Mouse (Mus musculus): Measurements from ENCODE around the gene Tmem150a.

Tmem150a gene

DNA sequence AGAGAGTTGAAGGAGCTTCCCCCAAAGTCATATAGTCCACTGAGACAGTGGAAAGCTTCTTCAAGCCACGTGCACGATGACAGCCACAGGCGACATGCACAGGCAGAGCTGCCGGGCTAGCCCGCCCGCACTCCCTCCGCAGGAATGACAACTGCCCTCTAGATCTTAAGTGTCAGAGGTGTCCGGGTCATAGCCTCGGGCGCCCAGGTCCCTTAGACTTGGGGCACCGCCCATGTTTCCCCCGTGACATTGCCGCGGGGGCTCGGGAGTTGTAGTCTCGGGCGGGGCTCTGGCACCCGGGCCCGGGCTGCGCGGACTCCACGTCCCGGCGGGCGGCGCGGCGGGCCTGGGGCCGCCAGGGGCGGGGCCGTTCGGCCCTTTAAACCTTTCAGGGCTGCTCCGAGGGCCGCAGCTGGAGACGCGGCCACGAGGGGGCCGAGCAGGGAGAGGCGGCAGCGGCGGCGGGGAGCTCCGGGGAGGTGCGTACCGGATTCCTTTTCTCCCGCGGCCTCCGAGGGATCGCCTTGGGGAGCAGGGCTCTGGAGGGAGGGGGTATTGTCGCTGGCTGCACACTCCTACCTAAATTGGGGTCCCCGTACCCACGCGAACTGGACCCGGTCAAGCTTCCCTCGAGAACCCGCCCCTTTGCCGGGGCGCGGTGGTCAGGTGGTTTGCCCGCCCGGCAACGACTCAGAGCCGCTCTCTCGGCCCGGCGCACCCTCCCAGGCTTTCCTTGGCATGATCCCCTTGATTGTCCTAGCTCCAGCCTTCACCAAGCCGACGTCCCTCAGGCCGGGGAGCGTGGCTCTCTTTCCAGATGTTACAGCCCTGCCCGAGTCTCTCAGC lies at the start of gene Tmem150a:
Gene Tmem150a (plus strand): TSS at position 382 of the 846 bp plus-strand sequence.
- peak; percentile 78 for DNase-seq

DNA sequence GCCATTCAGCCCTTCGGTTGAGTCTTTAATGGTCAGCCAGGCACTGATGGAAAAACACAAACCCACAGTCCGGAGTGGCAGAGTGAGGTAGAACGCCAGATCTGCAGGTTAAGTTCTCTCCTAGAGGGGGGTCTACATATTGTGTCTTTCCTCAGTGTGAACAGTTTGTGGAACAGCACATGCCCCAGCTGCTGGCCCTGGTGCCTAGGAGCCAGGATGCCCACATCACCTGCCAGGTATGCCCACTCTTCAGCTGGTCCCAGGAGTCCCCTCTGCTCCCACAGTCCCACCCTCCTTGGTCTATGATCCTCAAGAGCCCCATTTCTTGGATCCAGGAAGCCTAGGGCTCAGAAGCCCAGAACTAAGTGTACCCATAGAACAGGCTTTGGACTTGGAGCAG lies 43.0 kb upstream of the Tmem150a start:
- DNase-seq = no peak

DNA sequence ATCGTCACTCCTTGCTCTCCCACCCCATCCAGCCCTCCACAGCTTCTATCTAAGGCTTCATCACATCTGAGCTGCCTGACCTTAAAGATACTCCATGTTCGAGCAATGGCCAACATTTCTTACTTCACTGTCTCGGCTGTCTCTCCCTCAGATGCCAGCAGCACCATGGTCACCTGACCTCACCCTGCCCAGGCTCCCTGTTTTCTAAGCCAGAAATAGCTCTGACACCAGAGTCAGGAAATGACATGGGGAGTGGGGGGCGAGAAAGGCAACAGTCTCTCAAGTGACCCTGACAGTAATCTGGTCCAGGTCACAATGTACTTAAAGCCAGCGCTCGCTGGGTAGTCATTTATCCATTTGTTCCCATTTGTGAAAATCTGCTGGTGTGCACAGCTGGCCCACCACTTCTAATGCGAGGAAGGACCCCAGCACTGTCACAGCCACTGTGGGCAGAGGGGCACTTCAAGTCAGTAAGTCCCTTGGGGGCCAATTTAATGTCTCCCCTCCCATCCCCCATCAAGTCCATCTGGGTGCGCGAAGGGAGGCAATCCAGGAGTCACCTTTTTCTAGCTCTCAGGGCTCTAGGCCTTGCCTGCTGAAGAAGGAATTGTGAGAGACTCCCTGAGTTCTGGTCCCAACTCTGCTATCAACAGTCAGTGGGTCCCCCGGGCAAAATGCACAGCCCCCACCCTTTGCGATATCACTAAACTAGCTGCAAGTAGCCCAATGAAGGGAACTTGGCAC lies 42.0 kb upstream of the Tmem150a start:
- DNase-seq = no peak

DNA sequence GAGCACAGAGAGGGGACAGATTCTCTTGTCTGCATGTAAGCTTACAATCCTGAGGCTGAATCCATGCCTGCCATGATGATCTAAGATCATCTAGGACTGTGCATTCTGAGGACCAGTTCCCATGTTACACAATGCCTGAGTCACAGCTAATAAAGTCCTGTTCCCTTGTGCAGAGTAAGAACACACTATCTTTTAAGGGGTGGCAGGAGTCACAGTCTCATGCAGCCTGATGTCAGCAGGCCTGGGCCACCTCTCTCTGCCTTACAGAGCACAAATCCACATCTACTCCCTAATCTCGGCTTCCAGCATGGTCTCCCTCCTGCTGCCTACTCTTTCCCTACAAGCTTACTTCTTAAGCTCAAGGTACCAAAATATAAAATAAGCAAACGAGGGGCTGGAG lies 39.9 kb upstream of the Tmem150a start:
- DNase-seq = no peak

DNA sequence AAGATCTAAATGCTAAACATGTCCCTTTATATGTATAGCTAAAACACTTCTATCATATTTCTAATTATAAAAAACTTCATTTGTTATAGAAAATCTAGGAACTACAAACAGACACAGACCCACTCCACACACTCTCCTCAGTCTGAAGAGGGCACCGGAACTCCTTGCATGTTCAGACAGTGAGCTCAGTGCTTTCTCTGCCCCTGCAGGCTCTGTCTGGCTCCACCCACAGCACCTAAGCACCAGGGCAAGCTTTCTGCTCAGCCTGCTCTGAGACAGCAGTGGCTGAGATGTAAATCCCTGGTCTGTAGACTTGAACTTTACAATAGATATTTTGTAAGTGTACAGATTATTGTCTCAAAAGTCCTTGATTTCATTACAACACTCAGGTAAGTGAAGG lies 39.2 kb upstream of the Tmem150a start:
- no peak for DNase-seq

DNA sequence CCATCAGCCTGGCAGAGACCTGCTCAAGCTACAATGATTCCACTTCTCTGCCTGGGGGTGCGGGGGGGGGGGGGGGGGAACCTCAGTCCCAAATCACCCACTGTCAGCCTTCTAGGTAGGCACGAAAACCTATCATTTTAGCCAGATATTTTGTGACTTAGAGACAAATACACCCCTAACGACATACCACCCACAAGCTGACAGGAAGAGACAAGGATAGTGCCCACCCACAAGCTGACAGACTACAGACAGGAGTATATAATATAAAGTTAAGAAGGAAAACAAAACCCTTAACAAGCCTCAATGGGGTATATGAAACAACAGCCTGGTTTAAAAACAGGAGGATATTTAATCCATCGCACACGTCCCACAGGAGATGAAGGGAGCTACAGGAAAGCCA lies 36.8 kb upstream of the Tmem150a start:
- no peak for DNase-seq

DNA sequence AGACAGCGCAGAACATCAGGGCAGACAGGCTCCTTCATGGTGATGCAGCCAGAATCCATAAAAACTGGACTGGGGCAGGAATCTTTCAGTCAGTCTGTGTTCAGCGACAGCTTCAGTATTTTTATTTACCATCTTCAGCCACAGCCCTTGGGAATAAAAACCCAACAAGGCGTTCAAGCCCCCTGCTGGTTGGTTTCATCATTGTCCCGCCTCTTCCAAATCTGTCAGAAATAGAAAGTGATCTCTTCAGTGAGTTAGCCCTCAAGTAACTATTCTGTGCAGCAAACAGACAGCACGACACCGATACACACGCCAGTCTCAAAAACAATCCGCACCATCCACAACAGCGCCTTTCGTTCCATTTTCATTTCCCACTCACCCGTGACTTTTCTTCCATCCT lies 36.2 kb upstream of the Tmem150a start:
- DNase-seq = no peak

DNA sequence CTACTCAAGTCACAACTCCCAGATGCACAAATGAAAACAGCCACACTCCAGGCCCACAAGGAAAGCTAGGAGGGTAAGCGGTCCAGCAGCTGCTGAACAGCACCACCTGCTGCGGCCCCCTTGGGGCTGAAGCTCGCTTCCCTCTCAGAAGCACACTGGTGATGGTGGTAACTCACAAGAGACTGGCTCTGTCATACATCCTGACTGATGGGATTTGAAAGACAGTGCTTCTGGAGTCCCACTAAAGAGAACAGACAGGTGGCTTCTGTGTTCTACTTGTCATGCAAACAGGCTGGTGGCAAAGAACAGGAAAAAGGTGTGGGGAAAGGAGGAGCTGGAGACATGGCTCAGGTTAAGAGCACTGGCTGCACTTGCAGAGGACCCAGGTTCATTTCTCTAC lies 32.3 kb upstream of the Tmem150a start:
- no peak for DNase-seq

DNA sequence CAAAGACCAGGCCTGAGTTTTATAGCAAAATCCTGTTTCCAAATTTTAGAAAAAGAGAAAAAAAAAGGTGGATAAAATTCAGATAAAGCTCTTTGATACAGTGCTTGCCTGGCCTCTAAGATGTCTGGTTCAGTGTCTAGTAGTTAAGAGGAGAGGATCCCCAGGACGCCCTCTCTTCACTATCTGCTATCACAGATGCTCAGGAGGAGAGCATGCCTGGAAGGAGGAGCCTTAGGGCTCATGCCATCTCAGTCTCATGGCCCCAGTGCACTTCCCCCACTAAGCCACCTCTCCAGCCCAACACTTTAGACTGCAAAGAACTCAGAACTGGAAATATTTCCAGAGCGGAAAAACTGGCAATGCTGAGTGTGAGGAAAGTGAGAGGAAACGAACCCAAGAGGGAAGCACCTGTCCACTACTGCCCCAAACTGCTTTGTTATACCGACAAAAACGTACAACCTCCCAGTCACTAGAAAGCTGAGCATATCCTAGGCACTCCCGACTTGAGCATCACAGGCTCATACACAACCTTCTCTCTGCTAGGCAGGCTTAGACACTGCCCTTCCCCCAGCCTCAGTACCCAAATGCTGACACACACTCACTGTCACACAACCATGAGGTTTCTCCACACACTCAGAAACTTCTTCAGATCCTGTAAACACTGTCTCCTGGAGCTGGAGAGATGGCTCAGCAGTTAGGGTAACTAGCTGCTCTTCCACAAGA lies 31.3 kb upstream of the Tmem150a start:
- no peak for DNase-seq

DNA sequence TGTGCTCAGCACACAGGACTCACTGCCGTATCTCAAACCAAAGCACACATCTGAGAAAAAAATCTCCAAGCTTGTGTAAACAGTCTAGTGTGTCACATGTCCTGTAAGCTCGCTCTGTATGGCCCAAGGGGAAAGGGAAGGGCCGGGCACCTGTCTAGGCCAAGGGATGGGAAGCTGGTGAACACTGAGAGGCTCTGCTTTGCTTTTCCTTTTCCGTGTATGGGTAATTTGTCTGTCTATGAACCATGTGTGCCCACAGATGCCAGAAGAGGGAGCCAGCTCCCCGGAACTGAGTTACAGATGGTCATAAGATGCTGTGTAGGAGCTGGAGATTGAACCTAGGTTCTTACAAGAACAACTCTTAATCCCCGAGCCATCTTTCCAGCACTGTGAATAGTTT lies 29.0 kb upstream of the Tmem150a start:
- no peak for DNase-seq

DNA sequence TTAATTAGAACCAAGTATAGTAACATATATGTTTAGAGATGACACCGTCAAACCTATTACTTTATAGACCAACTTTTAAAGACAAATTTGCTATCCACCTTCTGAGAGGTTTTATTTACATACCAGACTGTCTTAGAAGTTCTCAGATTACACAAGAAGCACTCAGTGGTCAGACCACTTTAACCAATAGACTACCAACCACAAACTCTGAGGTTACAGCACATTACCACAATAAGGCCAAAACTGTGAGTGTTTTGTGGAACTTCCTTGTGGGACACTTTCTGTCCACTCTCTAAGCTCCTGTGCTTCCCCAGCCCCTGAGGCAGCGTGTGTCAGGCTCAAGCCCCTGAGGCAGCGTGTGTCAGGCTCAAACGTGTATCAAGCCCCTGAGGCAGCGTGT lies 26.2 kb upstream of the Tmem150a start:
- DNase-seq = no peak

DNA sequence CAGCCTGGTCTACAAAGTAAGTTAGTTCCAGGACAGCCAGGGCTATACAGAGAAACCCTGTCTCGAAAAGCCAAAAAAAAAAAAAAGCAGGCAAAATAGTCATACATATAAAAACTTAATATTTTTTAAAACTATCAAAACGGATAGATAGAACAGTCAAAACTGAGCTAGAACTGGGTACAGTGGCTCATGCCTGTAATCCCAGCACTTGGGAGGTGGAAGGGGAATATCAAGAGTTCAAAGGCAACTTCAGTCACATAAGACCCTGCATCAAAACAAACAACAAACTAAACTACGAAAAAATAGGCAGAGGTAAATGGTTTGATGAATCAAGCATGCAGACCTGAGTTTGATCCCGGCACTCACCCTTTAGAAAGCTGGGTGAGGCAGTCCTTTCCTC lies 25.1 kb upstream of the Tmem150a start:
- no peak for DNase-seq

DNA sequence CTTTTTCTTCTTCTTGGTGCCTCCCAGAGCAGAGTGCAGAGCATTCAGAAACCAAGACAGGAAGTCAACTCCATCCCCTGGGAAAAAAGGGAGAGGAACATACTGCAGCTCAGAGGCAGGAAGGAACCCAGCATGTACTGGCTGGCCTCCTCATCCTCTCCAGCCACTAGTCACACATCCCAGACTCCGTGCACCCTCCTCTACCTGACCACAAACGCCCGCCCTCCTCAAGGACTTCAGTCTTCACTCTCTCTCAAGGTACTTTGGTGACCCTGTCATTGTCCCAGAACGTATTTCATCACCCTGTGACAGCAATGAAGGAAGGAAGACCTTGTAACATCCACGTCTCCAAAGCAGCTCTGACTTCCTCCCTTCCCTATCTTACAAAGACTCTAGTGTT lies 22.1 kb upstream of the Tmem150a start:
- no peak for DNase-seq

DNA sequence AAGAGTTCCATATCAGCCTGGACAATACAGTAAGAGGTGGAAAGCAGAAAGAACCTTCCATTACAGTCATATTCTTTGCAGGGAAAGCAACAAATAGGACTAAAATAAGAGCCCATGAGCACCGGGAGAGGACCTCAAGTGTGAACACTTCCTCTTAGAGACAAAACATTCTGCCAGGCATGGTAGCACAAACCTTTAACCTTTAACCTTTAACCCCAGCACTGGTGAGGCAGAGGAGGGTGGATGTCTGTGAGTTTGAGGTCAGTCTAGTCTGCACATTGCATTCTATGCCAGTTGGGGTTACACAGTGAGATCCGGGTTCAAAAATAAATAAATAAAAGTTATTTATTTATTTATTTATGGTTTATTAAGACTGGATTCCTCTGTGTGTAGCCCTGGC lies 14.8 kb upstream of the Tmem150a start:
- no peak for DNase-seq

DNA sequence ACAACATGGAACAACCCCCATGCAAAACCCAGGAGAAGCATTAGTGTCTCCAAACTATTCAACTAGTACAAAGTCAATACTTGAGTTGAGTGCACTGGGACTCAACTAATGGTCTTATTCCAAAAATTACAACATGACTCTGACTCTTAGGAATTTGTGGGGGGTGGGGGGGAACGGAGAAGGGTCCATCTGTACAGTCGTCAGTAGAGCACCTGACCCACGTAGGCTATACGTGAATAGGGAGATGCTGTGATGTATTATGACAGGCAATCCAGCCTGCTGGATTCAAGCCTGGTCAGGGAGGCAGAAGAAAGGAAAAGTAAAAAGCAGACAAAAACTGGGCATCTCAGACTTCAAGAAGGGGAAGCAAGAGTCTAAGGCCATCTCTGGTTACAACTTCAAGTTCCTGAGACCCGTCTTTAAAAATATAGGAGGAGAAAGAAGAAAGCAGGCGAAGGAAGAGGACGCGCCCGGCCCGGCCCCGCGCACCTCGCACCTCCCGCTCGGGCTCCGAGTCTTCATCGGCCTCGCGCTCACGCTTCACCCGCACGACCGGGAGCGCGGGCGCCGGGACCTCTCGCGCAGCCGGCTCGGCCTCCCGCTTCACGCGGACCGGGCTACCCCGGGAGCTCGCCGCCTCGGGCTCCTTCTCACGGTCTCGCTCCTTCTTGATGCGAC lies 10.7 kb upstream of the Tmem150a start:
- no peak for DNase-seq

DNA sequence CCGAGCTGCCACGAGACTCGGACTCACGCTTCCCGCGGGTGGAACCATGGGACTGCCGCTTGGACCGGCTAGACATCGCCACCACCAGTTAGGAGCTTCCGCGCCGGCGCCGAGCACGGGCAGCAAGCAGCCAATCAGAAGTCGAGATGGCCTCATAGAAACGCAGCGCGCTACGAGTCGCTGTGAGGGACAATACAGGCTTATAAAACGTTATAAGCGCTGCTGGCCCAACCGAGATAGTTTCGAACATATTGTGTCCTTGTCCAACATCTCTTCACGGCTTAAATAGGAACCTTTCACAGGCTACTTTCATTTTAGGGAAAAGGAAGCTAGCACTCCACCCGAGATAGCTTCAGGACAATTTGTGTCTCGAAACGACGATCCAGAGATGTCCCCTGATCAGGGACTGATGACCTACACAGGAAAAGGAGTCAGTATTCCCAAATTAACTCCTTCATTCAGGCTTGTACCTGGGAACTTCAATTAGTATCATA lies 10.1 kb upstream of the Tmem150a start, which contains the start of gene Usp39:
Gene Usp39 (minus strand): TSS at position 111 of the 494 bp plus-strand sequence.
- peak; percentile 94 for DNase-seq

DNA sequence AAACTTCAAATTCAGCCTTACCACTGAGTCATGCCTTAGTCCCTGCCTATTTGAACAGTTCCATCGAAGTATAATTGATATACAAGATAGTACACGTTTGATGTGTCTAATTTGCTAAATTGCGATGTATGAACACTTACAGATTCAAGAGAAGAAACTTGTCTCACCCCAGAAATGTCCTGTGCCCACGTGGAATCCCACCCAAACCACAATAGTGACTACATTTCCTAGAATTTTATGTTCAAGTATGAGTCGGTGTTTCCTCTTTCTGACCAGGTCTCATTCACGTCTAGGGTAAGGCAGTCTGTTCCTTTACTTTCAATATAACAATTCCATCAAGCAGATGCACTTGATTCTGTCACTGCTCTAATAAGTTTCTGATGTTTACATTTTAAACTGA lies 9.6 kb upstream of the Tmem150a start:
- no peak for DNase-seq

DNA sequence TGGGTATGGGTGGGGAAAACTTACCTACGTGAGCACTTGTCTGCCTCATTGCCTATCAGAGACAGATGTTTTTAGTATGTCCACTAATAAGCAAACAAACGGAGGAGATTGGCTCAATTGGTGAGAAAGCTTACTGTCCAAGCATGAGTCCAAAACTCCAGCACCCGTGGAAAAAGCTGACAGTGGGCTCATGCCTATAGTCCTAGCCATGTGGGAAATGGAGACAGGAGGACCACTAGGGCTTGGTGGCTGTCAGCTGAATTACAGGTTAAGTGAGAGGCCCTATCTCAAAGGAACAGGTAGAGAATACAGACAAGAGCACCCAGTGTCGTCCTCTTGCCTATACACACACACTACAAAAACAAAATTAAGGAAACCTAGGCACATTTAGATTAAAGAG lies 9.0 kb upstream of the Tmem150a start:
- DNase-seq = peak; percentile 30

DNA sequence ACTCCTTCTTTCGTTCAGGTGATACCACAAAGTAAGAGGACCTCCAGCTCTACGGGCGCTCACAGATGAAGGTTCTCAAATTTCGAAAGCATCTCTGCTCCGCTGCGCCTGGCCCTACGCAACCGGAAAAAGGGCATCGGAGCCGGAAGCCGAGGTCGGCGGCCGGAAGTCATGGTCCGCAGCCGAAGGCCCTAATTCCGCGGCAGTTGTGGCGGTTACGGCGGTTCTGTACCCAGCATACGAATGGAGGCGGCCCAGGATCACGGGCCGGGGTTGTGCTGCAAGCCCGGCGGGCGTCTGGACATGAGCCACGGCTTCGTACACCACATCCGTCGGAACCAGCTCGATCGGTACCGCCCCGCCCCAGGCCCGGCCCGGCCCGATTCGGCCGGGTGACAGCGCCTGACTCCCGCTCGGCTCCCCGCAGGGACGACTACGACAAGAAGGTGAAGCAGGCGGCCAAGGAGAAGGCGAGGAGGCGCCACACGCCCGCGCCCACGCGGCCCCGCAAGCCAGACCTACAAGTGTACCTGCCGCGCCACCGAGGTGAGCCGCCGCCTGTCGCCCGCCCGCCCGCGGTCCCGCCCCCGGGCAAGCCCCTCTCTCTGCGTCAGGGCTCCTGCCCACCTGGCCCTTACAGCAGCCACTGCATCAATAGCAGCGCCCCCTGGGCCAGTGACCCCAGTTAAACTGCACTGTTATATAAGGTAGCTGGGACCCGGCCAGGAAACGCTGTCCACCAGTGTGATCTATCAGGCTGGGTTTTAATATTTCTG lies 7.9 kb upstream of the Tmem150a start, which contains the start of gene 0610030E20Rik:
Gene 0610030E20Rik (plus strand): TSS at position 152 of the 776 bp plus-strand sequence.
- peak; percentile 85 for DNase-seq

DNA sequence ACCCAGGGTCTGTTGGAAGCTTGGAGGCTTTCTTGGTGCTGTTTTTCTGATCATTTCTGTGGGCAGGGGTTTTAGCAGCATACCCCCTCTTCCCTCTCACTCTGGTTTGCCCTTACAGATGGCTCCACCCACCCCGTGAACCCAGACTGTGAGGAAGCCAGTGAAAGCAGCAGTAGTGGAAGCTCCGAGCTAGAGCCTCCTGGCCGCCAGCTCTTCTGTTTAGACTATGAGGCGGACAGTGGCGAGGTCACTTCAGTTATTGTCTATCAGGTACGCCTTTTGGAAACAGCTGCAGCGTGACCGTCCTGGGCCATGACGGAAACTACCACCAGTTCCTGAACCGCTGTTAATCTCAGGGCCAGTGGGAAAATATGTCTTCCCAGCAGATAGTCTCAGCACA lies 6.8 kb upstream of the Tmem150a start:
- peak; percentile 36 for DNase-seq

DNA sequence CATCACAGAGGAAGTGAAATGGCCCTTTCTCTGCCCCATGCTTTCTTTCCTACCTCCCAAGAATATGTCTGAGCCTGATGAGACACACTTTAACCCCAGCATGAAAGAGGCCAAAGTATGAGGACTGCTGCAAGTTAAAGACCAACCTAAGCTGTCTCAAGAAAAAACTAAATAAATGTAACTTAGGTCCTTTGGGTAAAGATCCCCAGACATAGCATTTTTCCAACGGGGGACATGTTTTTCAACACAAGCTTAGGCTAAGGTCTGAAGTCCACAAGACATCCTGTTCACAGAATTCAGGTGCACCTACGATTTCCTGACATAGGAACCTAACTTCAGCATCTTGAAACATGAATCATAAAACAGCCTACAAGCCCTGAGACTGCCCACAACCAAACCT lies 5.0 kb upstream of the Tmem150a start:
- no peak for DNase-seq
